Mouse (Mus musculus) layer of hippocampus, adult 9-10 months (tissue): ENCODE data around the gene Slc24a1.
"Not testable (repeated sequence)": the region's sequence is repeated elsewhere in the genome, so short reads cannot be mapped to it uniquely, and the experiment has no call there.

Source experiments
- DNase-seq: peaks from one replicate; pipeline ENCODE4 v3.0.0; 2022; ENCODE audit warnings: low spot score

Gene Slc24a1

DNA sequence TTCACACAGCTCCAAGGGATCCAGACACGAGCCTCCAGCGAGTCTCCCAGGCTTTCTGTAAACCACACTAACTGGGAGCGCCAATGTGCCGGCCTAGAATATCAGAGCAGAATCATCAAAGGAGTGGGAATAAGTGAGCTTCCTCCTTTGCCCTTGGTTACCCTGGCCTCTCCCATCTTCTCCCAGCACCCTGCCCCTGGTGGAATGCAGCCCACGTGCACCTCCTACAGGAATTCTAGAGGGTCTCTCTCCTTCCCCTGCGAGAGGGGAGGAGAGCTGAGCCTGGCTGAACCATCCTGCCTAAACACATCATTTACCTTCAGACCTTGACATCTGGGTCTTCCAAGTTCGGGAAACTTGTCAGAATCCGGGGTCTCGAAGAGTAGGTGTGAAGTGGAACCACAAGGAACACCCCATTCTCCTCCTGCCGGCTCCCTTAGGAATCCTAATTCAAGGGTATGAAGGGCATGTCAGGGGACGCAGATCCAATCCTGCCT is at the start of gene Slc24a1:
Gene Slc24a1 (minus strand): TSS at position 447 of the 497 bp plus-strand sequence.
- no peak for DNase-seq

DNA sequence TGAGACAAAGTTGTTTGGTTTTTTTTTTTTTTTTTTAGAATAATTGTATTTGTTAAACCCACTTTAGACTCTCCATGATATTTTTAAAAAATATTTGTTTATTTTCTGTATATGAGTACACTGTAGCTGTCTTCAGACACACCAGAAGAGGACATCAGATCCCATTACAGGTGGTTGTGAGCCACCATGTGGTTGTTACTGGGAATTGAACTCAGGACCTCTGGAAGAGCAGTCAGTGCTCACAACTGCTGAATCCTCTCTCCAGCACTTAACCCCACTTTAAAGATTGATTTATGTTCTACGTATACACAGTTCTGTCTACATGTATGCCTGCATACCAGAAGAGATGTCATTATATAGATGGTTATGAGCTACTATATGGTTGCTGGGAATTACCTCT is 44.1 kb upstream of the Slc24a1 start:
- DNase-seq = not testable (repeated sequence)

DNA sequence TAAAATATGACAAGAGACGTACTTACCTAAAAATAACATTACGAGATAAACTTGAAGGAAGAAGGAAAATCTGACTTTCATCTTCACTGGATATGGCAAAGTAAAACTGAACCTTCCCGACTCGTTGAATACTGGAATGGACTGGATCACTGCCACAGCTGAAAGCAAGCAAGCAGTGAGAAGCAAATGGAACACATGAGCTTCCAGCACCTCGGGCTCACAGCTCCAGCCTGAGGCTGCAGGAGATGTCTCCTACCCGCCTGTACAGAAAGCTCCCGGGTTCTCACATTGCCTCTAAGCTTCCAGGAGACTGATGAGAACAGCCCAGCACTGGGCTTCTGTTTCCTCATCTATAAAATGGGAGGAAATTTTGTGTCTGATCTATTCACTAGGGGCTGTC is 38.9 kb upstream of the Slc24a1 start:
- no peak for DNase-seq

DNA sequence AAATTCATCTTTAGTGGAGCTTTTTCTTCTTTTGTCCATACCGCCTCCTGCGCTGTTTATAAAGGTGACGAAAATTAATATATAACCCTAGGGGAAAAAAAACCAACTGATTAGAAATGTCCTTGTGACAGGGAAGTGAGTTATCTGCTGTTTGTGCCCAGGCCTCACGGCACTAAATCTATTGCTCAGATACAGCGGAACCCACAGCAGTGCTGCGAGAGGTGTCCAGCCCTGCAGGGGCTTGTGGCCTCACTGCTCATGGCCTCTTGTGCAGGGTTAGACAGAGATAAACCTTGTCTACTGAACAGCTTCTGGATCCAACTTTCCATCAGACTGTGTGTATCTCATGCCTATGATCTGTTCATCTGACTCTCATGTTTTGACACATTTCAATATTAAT is 37.0 kb upstream of the Slc24a1 start:
- no peak for DNase-seq

DNA sequence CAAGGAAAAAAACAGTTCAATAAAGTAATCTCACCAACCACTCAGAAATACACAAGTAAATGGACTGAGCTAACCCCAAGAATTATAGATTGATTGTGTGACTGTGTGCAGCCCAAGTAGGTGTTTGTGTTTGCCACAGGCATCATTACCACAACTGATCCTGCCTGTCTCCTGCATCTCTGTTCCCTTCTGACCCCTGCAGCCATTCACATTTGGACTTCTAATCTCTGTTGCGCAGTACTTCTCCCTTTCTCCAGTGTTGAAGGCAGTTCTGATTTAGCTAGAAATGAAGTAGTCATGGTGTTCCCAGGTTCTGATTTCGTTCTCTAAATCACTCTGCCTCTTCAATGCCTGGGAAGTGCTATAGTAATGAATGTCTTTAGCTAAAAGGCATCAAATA is 36.2 kb upstream of the Slc24a1 start:
- DNase-seq = no peak

DNA sequence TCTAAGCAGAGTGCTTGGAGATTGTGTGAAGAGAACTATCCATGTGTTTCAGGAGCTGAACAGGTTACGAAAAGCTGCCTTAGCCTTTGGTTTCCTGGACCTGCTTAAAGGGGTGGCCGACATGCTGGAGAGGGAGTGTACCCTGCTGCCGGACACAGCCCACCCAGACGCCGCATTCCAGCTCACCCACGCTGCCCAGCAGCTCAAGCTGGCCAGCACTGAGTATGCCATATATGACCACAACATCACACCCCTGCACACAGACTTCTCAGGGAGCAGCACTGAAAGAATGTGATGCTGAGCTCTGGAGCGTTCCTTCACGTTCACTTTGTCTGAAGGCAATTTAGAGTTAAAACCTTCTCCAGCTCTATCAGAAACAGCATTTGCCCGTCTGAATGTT is 34.4 kb upstream of the Slc24a1 start:
- no peak for DNase-seq

DNA sequence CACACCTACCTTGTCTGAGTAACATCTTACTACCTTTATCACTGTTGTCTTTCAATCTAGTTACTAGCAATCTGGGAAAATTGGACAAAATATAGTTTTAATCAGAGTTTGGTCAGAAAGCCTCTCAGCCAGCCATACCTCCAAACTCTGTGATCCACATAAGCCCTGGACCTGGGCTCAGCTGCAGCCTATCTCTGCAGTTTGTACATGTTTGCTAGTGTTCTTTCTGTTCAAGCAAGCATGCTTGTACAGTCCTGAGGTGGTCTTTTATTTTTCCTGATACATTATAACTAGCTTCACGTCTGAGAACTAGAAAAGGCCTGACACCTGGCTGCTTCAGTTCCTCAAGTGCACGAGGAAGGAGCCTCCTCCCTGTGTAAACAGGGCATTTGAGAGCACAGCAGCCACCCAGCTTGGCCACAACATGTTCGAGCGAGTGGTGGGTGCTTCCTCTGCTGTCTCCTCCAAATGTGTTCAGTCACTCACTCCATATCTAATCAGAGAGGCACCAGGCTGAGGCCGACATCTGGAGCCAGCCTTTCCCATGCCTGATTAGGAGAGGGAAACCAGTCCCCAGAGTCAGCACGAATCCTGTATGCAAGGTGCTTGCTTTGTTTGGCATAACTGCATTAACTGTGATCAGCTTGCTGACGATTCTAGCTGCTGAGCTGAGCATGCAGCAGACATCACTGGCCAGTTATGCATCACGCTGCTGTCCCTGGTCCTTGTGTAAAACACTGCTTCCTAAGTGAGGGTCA is 33.8 kb upstream of the Slc24a1 start:
- DNase-seq = no peak

DNA sequence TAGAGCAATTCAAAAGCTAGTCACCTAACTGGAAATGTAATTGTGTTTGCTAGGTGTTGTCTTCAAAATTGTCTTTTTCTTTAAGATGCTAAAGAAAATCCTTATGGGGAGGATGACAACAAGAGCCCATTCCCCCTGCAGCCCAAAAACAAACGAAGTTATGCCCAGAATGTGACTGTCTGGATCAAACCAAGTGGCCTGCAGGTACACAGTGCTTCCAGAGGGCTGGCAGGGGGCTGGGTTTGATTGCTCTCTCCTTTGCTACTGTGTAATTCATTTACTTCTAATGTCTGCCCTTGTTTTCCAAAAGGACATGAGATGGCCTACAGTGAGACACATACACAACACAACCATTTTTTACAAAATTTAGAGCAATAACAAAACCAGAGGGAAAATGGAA is 30.5 kb upstream of the Slc24a1 start:
- DNase-seq = no peak

DNA sequence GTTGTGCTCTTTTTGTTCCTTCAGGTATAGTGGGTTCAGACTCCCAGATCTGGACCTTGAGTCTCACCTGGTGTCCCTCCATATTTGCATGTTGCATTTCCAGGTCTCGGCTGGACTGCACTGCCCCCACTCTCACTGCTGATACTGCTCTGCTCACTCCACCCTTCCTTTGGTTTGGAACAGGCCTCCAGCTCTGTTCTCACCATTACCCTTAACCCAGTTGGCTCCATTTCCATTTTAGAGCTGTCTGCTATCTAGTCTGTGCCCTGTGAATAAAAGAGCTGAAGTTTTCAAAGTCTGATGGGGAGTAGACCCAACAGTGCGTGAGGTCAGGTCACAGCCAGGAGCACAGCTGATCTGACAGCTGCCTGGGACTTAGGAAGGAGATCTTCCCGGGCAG is 29.1 kb upstream of the Slc24a1 start:
- no peak for DNase-seq

DNA sequence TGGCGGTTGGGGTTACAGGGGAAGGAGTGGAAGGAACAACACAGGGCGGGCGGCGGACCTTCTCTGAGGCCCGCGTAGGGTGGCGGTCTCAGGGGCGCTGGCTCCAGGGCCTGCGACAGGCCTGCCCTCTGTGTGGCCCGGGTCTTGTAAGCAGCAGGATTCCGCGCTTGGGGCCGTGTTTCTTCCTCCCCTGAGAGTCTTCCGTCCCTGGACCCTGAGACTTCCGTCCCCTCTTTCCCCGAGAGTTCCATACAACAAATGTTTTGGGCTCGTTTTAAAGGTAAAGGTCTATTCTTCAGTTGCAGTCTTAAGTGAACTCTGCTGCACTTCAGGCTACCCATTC is 9.5 kb upstream of the Slc24a1 start:
- DNase-seq = no peak

DNA sequence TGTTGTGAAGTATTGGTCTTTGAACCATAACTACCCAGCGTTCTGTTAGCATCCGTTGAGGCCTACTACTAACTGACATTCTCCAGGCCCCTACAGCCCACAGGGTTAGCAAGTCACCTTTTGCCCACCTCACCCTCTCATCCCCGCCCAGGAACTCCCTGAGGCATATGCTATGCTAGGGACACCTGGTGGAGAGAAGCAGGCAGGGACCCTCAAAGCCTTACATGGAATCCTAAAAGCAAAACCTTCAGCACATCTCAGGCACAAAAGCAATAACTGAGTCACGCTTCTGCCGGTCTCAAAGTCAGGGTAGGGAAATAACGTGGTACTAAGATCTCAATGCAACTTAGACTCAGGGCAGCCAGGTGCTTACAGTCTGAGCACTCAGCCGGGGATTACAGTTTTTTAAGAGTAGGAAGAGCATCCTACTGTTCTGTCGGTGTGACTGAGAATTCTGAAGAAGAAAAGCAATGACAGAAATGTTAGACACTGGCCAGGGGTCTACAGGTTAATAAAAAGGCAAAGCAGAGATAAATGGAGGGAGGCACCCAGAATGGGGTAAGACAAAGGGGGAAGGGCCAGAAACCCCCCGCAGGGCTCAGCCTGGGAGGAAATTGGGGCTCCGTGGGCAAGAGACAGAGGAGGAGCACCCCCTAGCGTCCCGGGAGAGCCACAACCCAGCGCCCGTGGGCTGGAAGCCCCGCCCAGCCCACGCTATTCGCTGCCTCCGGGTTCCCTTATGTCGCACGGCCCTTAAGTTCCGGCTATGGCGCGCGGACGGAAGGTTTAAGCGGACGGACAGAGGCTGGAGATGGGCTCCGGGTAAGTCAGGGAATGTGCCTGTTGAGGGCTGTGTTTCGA is 8.9 kb upstream of the Slc24a1 start, which contains the start of gene Ints14:
Gene Ints14 (plus strand): TSS at position 789 of the 861 bp plus-strand sequence.
- DNase-seq = peak; percentile 95

DNA sequence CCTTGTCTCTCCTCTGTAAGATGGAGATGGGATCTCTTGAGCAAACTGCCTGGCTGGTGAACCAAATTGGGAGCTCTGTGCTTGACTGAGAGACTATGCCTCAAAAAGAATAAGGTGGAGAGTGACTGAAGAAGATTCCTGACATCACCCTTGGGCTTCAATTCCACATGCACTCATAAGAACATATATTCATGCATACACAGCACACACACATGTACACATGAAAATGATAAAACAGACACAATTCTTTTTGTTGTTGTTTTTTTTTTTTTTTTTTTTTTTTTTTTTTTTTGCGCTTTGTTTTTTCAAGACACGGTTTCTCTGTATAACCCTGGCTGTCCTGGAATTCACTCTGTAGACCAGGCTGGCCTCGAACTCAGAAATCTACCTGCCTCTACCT is 5.9 kb upstream of the Slc24a1 start:
- DNase-seq = no peak

DNA sequence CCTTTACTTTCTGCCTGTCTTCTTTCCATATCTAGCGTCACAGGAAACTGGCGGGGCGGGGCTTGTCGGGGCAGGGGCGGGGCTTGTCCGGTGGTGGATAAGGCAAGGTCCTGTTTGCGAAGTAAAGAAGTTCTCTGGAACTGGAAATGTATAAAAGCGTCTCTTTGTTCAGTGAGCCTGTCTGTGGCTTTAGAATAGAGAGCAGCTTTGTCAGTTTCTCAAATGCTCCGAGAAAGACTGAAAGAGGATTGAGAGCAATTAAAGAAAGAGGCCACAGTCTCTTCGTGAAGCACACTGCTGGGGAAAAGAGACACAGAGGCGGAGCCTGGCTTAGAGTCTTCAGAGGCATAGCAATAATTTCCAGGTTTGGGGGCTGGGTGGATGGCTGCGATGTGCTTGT is 4.9 kb upstream of the Slc24a1 start:
- DNase-seq = no peak

DNA sequence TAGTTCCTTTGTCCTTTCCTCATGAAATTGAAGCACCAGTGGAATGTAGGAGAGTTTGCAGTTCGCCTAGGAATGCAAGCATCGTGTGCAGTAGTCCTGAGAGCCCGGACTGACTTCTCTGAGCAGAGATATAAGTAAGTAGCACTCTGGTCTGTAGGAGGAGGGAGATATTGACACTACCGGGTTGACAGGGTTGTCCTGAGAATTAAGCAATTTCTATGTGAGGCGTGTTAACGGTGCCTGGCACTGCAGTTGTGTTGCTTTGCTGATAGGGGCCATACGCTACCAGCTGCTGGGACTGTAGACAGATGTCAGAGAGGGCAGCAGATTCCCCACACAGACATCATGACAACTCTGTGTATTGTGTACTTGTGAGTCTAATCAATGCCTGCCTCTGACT is 1.8 kb upstream of the Slc24a1 start:
- no peak for DNase-seq

DNA sequence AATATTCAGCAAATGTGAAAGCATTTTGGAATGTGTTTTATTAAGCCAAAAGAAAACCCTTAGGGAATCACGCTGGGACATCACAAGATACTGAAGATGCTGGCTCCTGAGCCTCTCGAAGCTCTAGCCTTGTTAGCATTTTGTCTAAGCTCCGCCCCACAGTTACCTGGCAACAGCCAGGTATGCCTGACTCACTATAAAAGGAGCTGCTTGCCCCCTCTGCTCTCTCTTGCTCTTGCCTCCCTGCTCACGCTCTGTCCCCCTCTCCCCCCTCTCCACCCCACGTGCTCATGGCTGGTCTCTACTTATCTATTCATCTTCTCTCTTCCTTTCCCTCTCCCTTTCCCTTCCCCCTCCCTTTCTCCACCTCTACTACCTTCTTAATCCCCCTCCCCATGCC is 648 bp upstream of the Slc24a1 start:
- DNase-seq = no peak

DNA sequence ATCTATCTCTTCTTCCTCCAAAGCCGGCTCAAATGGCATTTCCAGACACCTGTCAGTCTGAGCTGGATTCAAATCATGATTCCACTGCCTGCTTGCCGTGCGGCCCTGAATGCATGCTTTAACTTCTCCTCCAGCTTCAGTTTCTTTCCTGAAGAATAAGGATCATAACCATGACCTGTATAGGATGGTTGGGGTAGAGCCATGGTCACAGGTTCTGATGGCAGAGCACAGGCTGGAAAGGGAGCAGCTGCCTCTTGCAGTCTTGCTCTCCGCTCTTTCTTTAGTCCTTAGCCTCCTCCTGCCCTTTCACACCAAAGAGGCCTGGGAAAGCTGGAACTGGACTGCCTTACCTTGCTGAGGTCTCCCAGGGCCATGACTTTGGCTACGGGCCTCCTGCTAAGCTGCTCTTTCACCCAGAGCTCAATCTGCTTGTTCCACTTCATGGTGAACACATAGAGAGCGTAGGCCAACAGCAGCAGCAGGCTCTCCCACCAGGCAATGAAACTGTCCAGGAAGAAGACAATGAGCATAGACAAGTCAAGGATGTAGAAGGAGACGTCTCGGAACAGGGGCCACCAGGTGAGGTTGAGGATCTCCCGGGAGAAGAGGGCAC is 3.8 kb downstream of the Slc24a1 start:
- DNase-seq = no peak

DNA sequence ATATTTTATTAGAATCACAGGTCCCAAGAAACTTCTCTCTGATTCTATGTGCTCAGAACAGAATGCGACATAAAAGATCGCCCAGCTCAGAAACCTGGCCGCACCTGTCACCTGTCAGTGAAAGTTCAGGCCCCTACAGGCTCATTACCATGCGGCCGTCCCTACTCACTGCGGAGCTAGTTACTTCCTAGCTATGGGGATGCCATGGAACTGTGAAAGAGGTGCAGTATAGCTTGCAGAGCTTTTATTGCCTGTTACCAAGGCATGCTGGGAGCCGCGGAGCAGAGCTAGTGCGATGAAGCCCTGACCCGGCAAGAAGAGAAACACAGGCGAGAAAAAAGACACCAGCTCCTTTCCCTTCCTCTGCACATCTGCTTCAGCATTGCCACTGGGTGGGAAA is 7.4 kb downstream of the Slc24a1 start:
- no peak for DNase-seq

DNA sequence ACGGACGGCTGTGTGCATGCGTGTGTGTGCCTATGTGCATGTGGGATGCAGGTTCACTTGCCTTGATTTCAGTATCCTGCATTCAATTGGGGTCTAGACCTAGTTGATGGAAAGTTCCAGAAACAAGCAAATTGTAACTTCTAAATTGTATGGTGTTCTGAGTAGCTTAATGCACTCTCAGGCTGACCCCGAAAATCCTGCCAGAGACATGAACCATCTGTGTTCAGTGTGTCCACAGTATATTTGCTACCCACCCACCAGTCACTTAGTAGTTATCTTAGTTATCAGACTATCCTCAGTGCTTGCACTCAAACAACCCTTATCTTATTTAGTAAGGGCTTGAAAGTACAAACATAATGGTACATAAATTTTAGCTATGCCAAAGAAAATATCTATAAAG is 9.8 kb downstream of the Slc24a1 start:
- DNase-seq = no peak

DNA sequence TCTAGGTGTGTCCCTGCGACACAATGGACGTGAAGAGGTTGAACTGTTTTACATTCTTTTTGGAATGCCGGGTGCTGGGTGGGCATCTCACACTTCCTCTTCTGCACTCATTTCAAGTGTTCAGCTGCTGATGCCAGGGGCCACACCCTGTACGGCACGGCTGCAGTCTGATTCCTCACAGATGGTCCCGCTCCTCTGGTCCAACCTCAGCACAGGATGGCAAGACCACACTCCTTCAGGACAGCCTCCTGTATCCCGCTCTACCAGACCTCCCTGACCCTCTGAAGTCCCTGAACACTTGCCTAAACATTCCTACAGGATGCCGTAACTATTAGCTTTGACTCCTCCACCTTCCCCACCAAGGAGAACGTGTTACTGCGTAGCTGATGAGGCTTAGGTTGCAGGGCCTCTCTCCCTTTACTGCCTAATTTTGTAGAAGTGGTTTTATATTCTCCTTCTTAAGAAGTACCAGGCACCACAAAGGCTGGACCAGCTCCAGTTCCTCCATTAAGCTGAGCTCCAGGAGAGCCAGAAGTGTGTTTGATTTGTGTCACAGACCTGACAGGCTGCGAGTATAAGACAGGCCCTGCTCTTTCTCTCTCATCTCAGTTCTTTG is 10.6 kb downstream of the Slc24a1 start:
- no peak for DNase-seq

DNA sequence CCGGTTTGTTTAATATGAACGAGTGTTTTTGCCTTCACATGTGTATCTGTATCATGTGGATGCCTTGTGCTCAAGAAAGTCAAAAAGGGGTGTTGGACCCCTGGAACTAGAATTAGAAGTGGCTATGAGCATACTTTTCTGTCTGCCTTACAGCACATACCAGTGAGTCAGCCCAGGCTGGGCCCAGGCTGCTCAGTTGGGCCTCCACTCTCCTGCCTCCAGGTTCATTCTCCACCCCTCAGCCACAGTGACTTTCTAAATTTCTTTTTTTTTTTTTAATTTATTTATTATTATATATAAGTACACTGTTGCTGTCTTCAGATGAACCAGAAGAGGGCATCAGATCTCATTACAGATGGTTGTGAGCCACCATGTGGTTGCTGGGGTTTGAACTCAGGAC is 11.6 kb downstream of the Slc24a1 start:
- DNase-seq = no peak

DNA sequence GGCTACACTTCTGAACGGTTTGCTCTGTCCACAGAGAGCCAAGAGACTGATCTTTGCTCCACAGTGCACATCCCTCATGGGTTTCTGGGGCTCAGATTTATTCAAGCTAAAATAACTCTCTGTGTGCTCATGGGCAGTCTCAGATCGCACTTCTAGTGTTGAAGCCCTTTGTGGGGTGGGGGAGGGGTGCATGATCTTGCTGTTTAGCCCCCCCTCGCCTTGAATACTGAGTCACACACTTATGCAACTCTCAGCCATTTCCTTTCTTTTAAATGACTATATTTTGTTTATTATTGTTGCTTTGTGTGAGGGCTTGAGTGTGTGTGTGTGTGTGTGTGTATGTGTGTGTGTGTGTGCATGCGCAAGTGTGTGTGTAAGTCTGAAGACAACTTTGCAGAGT is 12.1 kb downstream of the Slc24a1 start:
- DNase-seq = no peak

DNA sequence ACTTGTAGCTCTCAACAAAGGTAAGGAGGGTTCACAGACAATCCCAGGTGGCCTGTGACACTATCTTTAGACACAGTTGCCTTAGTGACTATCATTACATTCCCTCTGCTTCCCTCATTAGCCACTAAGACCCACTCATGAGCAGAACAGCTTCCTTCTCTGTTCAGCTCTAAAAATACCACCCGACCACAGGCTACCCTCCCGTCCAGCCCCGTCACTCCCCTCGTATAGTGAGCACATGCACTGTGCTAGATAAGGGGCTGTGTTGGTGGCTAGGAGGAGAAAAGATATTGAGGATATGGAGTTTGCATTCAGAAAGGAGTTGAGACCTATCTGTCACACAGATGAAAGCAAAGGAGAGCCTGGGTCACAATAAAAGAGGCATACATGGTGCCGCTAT is 12.9 kb downstream of the Slc24a1 start:
- DNase-seq = no peak

DNA sequence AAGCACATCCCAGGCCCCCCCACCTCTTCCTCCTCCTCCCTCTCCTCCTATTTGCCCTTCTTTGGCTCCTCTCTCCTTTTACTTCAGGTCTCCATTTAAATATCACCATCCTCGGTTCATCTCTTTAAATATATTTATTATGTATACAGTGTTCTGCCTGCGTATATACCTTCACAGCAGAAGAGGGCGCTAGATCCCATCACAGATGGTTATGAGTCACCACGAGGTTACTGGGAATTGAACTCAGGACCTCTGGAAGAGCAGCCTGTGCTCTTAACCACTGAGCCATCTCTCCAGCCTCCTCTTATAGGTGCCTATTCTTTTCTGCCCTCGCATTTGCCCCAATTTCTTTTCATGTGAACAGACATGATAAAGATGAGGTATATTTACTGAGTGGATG is 13.9 kb downstream of the Slc24a1 start:
- DNase-seq = no peak
